Mouse (Mus musculus) heart, embryonic 14.5 days (tissue): ENCODE results near the gene Ikzf4. TPM values are rescaled to one million over a fixed set of nuclear protein-coding genes. Genes with fewer than 3 reads are reported as not detected.

Experiments
- ATAC-seq: fragments of 200-750 bp; cut with Nextera tagmentation; 2 replicates; pipeline ENCODE4 v1.8.0; 2017; ENCODE audit warnings: low read depth, moderate TSS enrichment; ENCODE audit not compliant: insufficient number of reproducible peaks, insufficient read depth, low FRiP score
- H3K27ac ChIP-seq, 2 experiments: fragments of 200-500 bp in 1 of 2; fragments of 300-500 bp in 1 of 2; sonication (generic) in 1 of 2; replicated peaks in 1 of 2; 2 replicates each; pipeline ENCODE4 v1.5.1; 2012 to 2014; ENCODE audit warnings: low read depth in 2 of 2, low read length in 2 of 2, control low read depth in 1 of 2, mild to moderate bottlenecking in 1 of 2, mixed read lengths in 1 of 2; ENCODE audit not compliant: control insufficient read depth in 1 of 2, insufficient read depth in 1 of 2
- H3K27me3 ChIP-seq: fragments of 300-500 bp; sonication (generic); 2 replicates; pipeline ENCODE4 v1.6.1; 2014; ENCODE audit warnings: mild to moderate bottlenecking, low read length, control low read depth; ENCODE audit not compliant: control insufficient read depth, insufficient read depth
- H3K36me3 ChIP-seq: fragments of 300-500 bp; sonication (generic); 2 replicates; pipeline ENCODE4 v1.6.1; 2014; ENCODE audit warnings: mild to moderate bottlenecking, control low read depth, low read length, mixed read lengths; ENCODE audit not compliant: control insufficient read depth, insufficient read depth
- H3K4me1 ChIP-seq, 2 experiments: fragments of 200-500 bp in 1 of 2; fragments of 300-500 bp in 1 of 2; sonication (generic) in 1 of 2; 2 replicates each; pipeline ENCODE4 v1.6.1; 2012 to 2014; ENCODE audit warnings: low read length in 2 of 2, control low read depth in 1 of 2, mixed read lengths in 1 of 2; ENCODE audit not compliant: control insufficient read depth in 2 of 2, insufficient read depth in 2 of 2
- H3K4me2 ChIP-seq: fragments of 300-500 bp; sonication (generic); 2 replicates; pipeline ENCODE4 v1.6.1; 2014; ENCODE audit warnings: mild to moderate bottlenecking, low read length
- H3K4me3 ChIP-seq, 2 experiments: fragments of 200-500 bp in 1 of 2; fragments of 300-500 bp in 1 of 2; sonication (generic) in 1 of 2; 2 replicates each; pipeline ENCODE4 v1.5.1; 2012 to 2014; ENCODE audit warnings: low read length in 2 of 2, mild to moderate bottlenecking in 2 of 2, control low read depth in 1 of 2, low read depth in 1 of 2, moderate library complexity in 1 of 2; ENCODE audit not compliant: control insufficient read depth in 1 of 2, insufficient read depth in 1 of 2
- H3K9ac ChIP-seq: fragments of 300-500 bp; sonication (generic); 2 replicates; pipeline ENCODE4 v1.6.1; 2014; ENCODE audit warnings: mild to moderate bottlenecking, low read length
- H3K9me3 ChIP-seq: fragments of 300-500 bp; sonication (generic); 2 replicates; pipeline ENCODE4 v1.6.1; 2016; ENCODE audit warnings: low read length, control low read depth; ENCODE audit not compliant: control insufficient read depth
- WGBS: fragments of 180-500 bp; shearing (Covaris S2); extraction: QIAGEN DNeasy Blood & Tissue Kit; methylation state at CpG from one replicate; pipeline ENCODE4 v1.1.7; 2014; 5-methylcytosine and 5-hydroxymethylcytosine counted together
- polyA plus RNA-seq: library from polyadenylated mRNA; unstranded; fragments of >200 nt; fragmentation: Nextera tagmentation; extraction: Ambion mirVana; gene quantifications from 2 replicates; pipeline ENCODE4 v1.2.1, GENCODE M21; 2014

Ikzf4 gene
- polyA plus RNA-seq, 1 experiment from 2014 or later = 1.8 TPM

DNA sequence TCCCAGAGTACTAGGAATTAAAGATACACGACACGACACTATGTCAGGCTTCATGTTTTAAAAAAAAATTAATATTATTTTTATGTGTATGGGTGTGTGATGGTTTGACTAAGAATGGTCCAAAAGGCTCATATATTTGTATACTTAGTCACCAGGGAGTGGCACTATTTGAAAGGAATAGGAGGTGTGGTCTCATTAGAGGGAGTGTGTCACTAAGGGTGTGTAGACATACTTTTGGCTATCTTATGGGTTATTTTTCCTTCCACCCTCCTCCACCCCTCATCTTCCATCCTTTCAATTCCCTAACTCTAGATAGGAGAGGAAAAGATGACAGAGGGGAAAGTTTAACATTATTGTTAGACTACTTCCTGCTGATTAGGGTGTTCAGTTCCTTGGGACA is 20.0 kb upstream of the Ikzf4 start:
- no peaks in the 10 kb centered on the region for H3K27me3 ChIP-seq

DNA sequence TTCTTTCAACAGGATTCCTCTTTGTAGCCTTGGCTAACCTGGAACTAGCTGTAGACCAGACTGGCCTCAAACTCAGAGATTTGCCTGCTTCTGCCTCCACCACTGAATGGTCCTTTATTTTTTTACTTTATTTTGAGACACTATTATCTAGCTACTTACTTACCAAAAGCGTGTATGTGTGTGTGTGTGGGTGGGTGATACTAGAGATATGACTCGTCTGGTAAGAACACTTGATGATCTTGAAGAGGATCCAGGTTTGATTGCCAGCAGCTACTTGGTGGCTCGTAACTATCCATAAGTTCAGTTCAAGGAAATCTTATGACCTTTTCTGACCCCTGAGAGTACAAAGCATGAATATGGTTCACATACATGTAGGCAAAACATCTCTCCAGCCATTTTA is 19.5 kb upstream of the Ikzf4 start:
- H3K36me3 ChIP-seq = no peaks in the 10 kb centered on the region
- no peak overlapping the region for H3K27ac ChIP-seq
- peaks cover 2 to 3% of the 10 kb centered on the region in 2 experiments; a peak in 1 of 4 replicates for H3K4me1 ChIP-seq
- no peaks in the 10 kb centered on the region for H3K9me3 ChIP-seq
- no peaks in the 10 kb centered on the region for H3K27me3 ChIP-seq
- 69% methylated on average over 3 of the region's 3 CpGs for WGBS
- H3K9ac ChIP-seq = no peak overlapping the region
- H3K4me3 ChIP-seq = no peak overlapping the region
- ATAC-seq = no peak
- no peak overlapping the region for H3K4me2 ChIP-seq

More for the DNA sequence above, 20.0 kb upstream of the Ikzf4 start:
- H3K4me2 ChIP-seq = no peak overlapping the region
- H3K36me3 ChIP-seq = no peaks in the 10 kb centered on the region
- 93% methylated on average over 2 of the region's 2 CpGs for WGBS
- peaks cover 2 to 3% of the 10 kb centered on the region in 2 experiments; a peak in 1 of 4 replicates for H3K4me1 ChIP-seq
- no peak overlapping the region for H3K27ac ChIP-seq
- H3K4me3 ChIP-seq = no peak overlapping the region
- no peak overlapping the region for H3K9ac ChIP-seq
- no peaks in the 10 kb centered on the region for H3K9me3 ChIP-seq
- no peak for ATAC-seq

DNA sequence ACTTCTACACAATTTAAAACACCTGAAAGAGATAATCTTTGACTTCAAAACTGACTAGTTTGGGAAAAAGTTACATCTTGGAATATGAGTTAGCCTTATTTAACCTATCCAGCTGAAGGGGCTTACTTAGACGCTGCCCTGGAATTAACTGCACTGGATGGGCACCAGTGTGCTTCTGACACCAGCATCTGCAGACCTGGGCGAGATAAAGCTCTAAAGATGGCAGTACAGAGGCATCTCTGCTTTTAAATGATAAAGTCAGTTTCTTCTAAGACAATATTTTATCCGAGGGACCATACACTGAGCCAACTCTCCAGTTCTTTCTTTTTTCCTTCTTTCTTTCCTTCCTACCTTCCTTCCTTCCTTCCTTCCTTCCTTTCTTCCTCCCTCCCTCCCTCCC is 19.0 kb upstream of the Ikzf4 start:
- H3K4me2 ChIP-seq = no peak overlapping the region
- no peak for ATAC-seq
- no peak overlapping the region for H3K27ac ChIP-seq
- H3K4me3 ChIP-seq = no peak overlapping the region
- no peak overlapping the region for H3K9ac ChIP-seq
- H3K9me3 ChIP-seq = no peaks in the 10 kb centered on the region
- H3K4me1 ChIP-seq = peaks cover 2 to 3% of the 10 kb centered on the region in 2 experiments; a peak in 1 of 4 replicates
- no peaks in the 10 kb centered on the region for H3K36me3 ChIP-seq
- no peaks in the 10 kb centered on the region for H3K27me3 ChIP-seq
- 61% methylated on average over 3 of the region's 3 CpGs for WGBS

DNA sequence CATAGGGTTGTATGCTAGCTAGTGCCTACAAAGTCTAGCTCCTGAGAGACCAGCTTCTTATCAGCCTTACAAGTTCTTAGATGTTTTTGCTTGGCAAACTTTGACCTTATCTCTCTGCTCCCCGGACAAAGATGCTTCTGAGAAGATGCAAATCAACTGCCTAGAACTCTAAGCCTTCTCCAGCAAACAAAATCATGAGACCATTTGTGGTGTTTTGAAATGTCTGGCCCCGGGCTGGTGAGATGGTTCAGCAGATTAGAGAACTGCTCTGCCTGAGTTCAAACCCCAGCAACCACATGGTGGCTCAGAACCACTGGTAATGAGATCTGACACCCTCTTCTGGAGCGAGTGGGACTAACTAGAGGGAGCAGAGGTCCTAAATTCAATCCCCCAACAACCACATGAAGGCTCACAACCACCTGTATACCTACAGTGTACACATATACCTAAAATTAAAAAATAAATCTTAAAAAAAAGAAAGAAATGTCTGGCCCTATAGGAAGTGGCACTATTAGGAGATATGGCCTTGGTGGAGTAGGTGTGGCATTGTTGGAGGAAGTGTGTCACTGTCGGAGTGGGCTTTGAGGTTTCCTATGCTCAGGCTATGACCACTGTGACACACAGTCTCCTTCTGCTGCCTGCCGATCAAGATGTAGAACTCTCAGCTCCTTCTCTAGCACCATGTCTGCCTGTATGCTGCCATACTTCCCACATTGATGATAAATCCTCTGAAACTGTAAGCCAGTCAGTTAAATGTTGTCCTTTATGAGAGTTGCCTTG is 17.8 kb upstream of the Ikzf4 start:
- H3K27ac ChIP-seq = no peak overlapping the region
- H3K9ac ChIP-seq = no peak overlapping the region
- H3K4me2 ChIP-seq = no peak overlapping the region
- 42% methylated on average over 5 of the region's 5 CpGs for WGBS
- no peak for ATAC-seq
- no peaks in the 10 kb centered on the region for H3K36me3 ChIP-seq
- H3K27me3 ChIP-seq = no peaks in the 10 kb centered on the region
- H3K9me3 ChIP-seq = no peaks in the 10 kb centered on the region
- H3K4me3 ChIP-seq = no peak overlapping the region
- peaks cover 1 to 2% of the 10 kb centered on the region in 2 experiments; a peak in 1 of 4 replicates for H3K4me1 ChIP-seq

DNA sequence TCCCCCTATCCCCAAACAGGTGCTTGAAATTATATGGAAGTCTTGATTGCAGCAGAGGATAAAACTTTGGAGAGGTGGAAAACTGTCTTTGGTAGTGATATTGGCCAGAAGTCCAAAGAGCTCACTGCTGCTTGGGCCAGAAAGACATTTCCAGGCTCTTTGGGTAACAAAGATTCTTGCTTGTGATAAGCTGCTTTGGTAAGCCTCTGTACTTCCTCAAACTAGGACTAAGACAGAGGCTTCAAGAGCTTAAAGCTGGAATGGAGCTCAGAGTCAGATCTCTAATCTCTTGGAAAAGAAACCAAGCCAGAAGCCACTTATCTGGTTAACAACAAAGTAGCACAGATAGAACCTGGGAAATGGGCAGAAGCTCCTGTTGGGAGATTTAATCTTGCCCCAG is 16.7 kb upstream of the Ikzf4 start:
- ATAC-seq = no peak
- Histone ChIP-seq H3K27ac (no peak overlapping the region), H3K4me1 (no peaks in the 10 kb centered on the region; a peak in 1 of 4 replicates)

DNA sequence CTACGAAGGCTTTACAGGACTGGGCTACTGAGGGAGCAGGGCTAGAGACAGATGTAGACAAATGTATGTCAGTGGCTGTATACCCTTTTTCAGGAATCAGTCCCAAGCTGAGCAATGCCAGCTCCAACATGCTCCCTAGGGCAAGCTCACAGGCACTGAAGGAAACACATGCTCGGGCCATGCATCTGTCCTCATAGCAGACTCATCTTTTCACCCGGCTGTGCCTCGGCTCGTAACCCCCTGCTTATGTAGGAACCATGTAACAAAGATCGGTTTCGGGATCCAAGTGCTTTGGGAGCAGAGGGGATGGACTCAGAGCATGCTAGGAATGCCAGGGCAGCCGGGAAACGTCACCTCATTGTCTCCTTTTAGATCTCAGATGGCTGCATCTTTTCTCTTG is 13.7 kb upstream of the Ikzf4 start:
- Histone ChIP-seq H3K4me2 (no peak overlapping the region), H3K9ac (no peak overlapping the region), H3K9me3 (no peaks in the 10 kb centered on the region), H3K27ac (no peak overlapping the region), H3K36me3 (no peaks in the 10 kb centered on the region), H3K27me3 (no peaks in the 10 kb centered on the region), H3K4me1 (peaks cover 0 to 5% of the 10 kb centered on the region in 2 experiments), H3K4me3 (no peak overlapping the region)
- WGBS = 39% methylated on average over 9 of the region's 9 CpGs
- no peak for ATAC-seq

More for the DNA sequence above, 16.7 kb upstream of the Ikzf4 start:
- Histone ChIP-seq H3K9ac (no peak overlapping the region), H3K9me3 (no peaks in the 10 kb centered on the region), H3K27me3 (no peaks in the 10 kb centered on the region), H3K36me3 (no peaks in the 10 kb centered on the region), H3K4me3 (no peak overlapping the region), H3K4me2 (no peak overlapping the region)

DNA sequence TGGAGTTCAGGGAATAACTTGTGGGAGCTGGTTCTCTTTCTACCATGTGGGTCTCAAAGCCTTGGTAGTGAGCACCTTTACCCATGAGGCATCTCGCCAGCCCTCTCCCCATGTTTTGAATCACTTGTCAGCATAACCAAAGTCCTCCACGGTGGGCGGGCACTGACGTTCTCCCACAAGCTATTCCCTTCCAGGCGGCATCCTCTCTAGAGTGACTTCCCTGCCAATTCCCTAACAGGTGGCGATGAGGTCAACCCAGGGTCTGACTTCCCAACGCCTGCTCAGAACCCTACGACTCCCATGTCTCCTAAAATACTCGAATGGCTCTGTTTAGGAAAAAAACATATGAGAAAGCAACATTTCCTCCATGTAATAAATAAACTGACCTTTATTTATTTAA is 12.1 kb upstream of the Ikzf4 start:
- Histone ChIP-seq H3K4me1 (peaks cover 0 to 5% of the 10 kb centered on the region in 2 experiments), H3K9ac (no peak overlapping the region), H3K27me3 (no peaks in the 10 kb centered on the region), H3K36me3 (no peaks in the 10 kb centered on the region), H3K9me3 (no peaks in the 10 kb centered on the region), H3K27ac (no peak overlapping the region), H3K4me2 (no peak overlapping the region), H3K4me3 (no peak overlapping the region)
- 50% methylated on average over 9 of the region's 9 CpGs for WGBS
- ATAC-seq = no peak

DNA sequence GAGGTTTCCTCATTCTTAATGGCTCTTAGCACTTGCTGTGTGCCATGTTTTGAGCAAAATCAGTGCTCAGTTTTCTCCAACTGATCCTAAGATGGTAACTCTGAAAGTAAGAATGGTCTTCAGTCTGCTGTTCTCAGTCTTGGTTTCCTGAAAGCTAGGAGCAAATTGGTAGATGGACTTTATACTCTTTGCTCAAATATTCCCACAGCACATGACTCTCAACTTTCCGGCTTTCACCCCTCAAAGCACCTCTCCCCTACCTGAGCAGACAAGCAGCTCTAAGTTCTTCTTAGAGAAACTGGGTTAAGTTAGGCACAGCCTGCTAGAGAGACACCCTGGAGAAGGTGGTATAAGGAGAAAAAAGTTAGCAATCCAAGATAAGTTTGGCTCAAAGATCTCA is 10.9 kb upstream of the Ikzf4 start:
- Histone ChIP-seq H3K36me3 (no peaks in the 10 kb centered on the region), H3K4me3 (no peak overlapping the region), H3K9me3 (no peaks in the 10 kb centered on the region), H3K9ac (no peak overlapping the region), H3K4me2 (no peak overlapping the region), H3K27ac (no peak overlapping the region), H3K27me3 (no peaks in the 10 kb centered on the region), H3K4me1 (peaks cover 0 to 5% of the 10 kb centered on the region in 2 experiments)
- WGBS = 75% methylated on average over 1 of the region's 1 CpGs
- no peak for ATAC-seq
